Mouse (Mus musculus): Measurements from ENCODE around the gene Gbp5. TPM values are rescaled to one million over a fixed set of nuclear protein-coding genes. Genes with fewer than 3 reads are reported as not detected.

Gbp5 gene
- total and polyA plus RNA-seq, 3 experiments: 0.03 TPM; not detected in 2

GRCm38 (mm10) chr3:142490465-142490864, 3.3 kb upstream of the Gbp5 start:
- TF ChIP-seq POLR2AphosphoS5 (IDR thresholded peaks at IDR 0.05; ENCODE audit: borderline replicate concordance, low read depth, low read length): no peak
- no peak for TF ChIP-seq EP300 (IDR thresholded peaks at IDR 0.05; ENCODE audit: low read depth in 1 of 2, low read length in 2 of 2)
- no peak for TF ChIP-seq SIN3A (IDR thresholded peaks at IDR 0.05; ENCODE audit: low read length)
- TF ChIP-seq POLR2AphosphoS2 (IDR thresholded peaks at IDR 0.05; ENCODE audit: low read length): no peak
- peak; percentile 70 for TF ChIP-seq RAD21 (IDR thresholded peaks at IDR 0.05; ENCODE audit: low read depth, low read length)
- peak; percentile 45 for TF ChIP-seq ZC3H11A (IDR thresholded peaks at IDR 0.05; ENCODE audit: low read depth, low read length)
- no peak for TF ChIP-seq NRF1 (IDR thresholded peaks at IDR 0.05; ENCODE audit: insufficient read depth, low read depth, low read length, poor library complexity, severe bottlenecking)
- TF ChIP-seq MYC (IDR thresholded peaks at IDR 0.05; ENCODE audit: low read depth, low read length): no peak
- TF ChIP-seq ZMIZ1 (IDR thresholded peaks at IDR 0.05; ENCODE audit: low read depth, low read length): no peak
- no peak for TF ChIP-seq CHD2 (IDR thresholded peaks at IDR 0.05; ENCODE audit: low read length)
- TF ChIP-seq TCF12 (IDR thresholded peaks at IDR 0.05; ENCODE audit: low read depth, low read length): no peak
- no peak for TF ChIP-seq GABPA (IDR thresholded peaks at IDR 0.05; ENCODE audit: low read depth, low read length)
- no peak for TF ChIP-seq ZNF384 (IDR thresholded peaks at IDR 0.05; ENCODE audit: low read depth, low read length)
- TF ChIP-seq ETS1 (IDR thresholded peaks at IDR 0.05; ENCODE audit: low read depth, low read length): no peak
- TF ChIP-seq BHLHE40 (IDR thresholded peaks at IDR 0.05; ENCODE audit: borderline replicate concordance, low read depth, low read length): no peak
- TF ChIP-seq POLR2A (IDR thresholded peaks at IDR 0.05; ENCODE audit: control insufficient read depth in 1 of 2, insufficient read depth in 1 of 2, low read depth in 1 of 2, low read length in 2 of 2, poor library complexity in 1 of 2): no peak
- TF ChIP-seq USF1 (IDR thresholded peaks at IDR 0.05; ENCODE audit: low read depth, low read length): no peak
- TF ChIP-seq ELF1 (IDR thresholded peaks at IDR 0.05; ENCODE audit: low read depth, low read length): no peak
- TF ChIP-seq CTCF (IDR thresholded peaks at IDR 0.05 in 2 of 3, conservative IDR thresholded peaks at IDR 0.05 in 1 of 3; ENCODE audit: control insufficient read depth in 1 of 3, insufficient read depth in 1 of 3, low read depth in 2 of 3, low read length in 3 of 3, poor library complexity in 1 of 3, severe bottlenecking in 1 of 3): peak; percentile 51 to 66 (median 57)
- no peak for TF ChIP-seq ZKSCAN1 (IDR thresholded peaks at IDR 0.05; ENCODE audit: low read depth, low read length)
- no peak for TF ChIP-seq MEF2A (IDR thresholded peaks at IDR 0.05; ENCODE audit: extremely low read depth, insufficient replicate concordance, low read depth, low read length, poor library complexity, severe bottlenecking)
- TF ChIP-seq MAX (IDR thresholded peaks at IDR 0.05; ENCODE audit: low read length): no peak
- TF ChIP-seq MAZ (IDR thresholded peaks at IDR 0.05; ENCODE audit: low read depth, low read length): no peak
- TF ChIP-seq RCOR1 (IDR thresholded peaks at IDR 0.05; ENCODE audit: low read depth, low read length): no peak
- TF ChIP-seq GATA1 (IDR thresholded peaks at IDR 0.05; ENCODE audit: low read depth, low read length): no peak
- TF ChIP-seq HCFC1 (IDR thresholded peaks at IDR 0.05; ENCODE audit: low read depth, low read length): no peak
- no peak for TF ChIP-seq MYB (IDR thresholded peaks at IDR 0.05; ENCODE audit: low read depth, low read length)
- no peak for TF ChIP-seq TBP (IDR thresholded peaks at IDR 0.05; ENCODE audit: low read depth, low read length)
- no peak for TF ChIP-seq UBTF (IDR thresholded peaks at IDR 0.05; ENCODE audit: borderline replicate concordance, insufficient read depth, low read depth, low read length)
- no peak for TF ChIP-seq TAL1 (IDR thresholded peaks at IDR 0.05; ENCODE audit: low read length)
- TF ChIP-seq CHD1 (IDR thresholded peaks at IDR 0.05; ENCODE audit: low read depth, low read length): no peak
- no peak for TF ChIP-seq NELFE (IDR thresholded peaks at IDR 0.05; ENCODE audit: low read depth, low read length)
- peak; percentile 52 for TF ChIP-seq SMC3 (IDR thresholded peaks at IDR 0.05; ENCODE audit: low read depth, low read length)
- TF ChIP-seq USF2 (IDR thresholded peaks at IDR 0.05; ENCODE audit: borderline replicate concordance in 1 of 2, insufficient read depth in 1 of 2, low read depth in 1 of 2, low read length in 2 of 2): no peak
- no peak for TF ChIP-seq E2F4 (IDR thresholded peaks at IDR 0.05; ENCODE audit: borderline replicate concordance, low read depth, low read length)
- TF ChIP-seq MXI1 (IDR thresholded peaks at IDR 0.05; ENCODE audit: low read depth, low read length): no peak
- Histone ChIP-seq H3K9me3 (replicated peaks; ENCODE audit: insufficient read depth, low read length) (no peaks in the 10 kb centered on the region), H3K4me3 (ENCODE audit: control insufficient read depth in 1 of 2, insufficient read depth in 1 of 2, low read depth in 2 of 2, low read length in 2 of 2) (no peak overlapping the region), H3K4me1 (ENCODE audit: control insufficient read depth in 1 of 2, insufficient read depth in 2 of 2, low read length in 2 of 2) (0 out of 4 replicates have a peak, but pooled peaks cover 0 to 4% of the 10 kb centered on the region in 2 experiments), H3K36me3 (ENCODE audit: control insufficient read depth in 1 of 2, insufficient read depth in 2 of 2, low read length in 2 of 2) (no peaks in the 10 kb centered on the region), H3K27ac (ENCODE audit: control insufficient read depth, low read depth, low read length) (no peak overlapping the region), H3K79me2 (ENCODE audit: control insufficient read depth, insufficient read depth, low read length, poor library complexity) (no peaks in the 10 kb centered on the region), H3K27me3 (ENCODE audit: control insufficient read depth in 1 of 2, insufficient read depth in 2 of 2, low read length in 2 of 2) (peaks cover 0 to 3% of the 10 kb centered on the region in 2 experiments; a peak in 2 of 4 replicates), H3K9ac (ENCODE audit: control insufficient read depth, low read depth, low read length, poor library complexity, severe bottlenecking) (no peak overlapping the region)
- DNase-seq (ENCODE audit: low read depth, low spot score): peak; percentile 77
